Mouse (Mus musculus) midbrain, embryonic 11.5 days (tissue): ENCODE data around the gene Rpa3. TPM values are rescaled to one million over a fixed set of nuclear protein-coding genes. Genes with fewer than 3 reads are reported as not detected.

Source experiments
- ATAC-seq: fragments of 200-750 bp; cut with Nextera tagmentation; 2 replicates; pipeline ENCODE4 v1.8.0; 2017; ENCODE audit warnings: moderate TSS enrichment, moderate library complexity; ENCODE audit not compliant: low FRiP score
- DNase-seq: peaks from one replicate; pipeline ENCODE4 v3.0.0; 2015; ENCODE audit warnings: low spot score; ENCODE audit errors: missing footprints
- H3K27ac ChIP-seq: fragments of 300-500 bp; sonication (generic); 2 replicates; pipeline ENCODE4 v1.5.1; 2014; ENCODE audit warnings: low read depth, low read length
- H3K27me3 ChIP-seq: fragments of 300-500 bp; sonication (generic); 2 replicates; pipeline ENCODE4 v1.6.1; 2014; ENCODE audit warnings: mild to moderate bottlenecking, low read length, moderate library complexity, mixed read lengths; ENCODE audit not compliant: control insufficient read depth, insufficient read depth
- H3K36me3 ChIP-seq: fragments of 300-500 bp; sonication (generic); 2 replicates; pipeline ENCODE4 v1.6.1; 2014; ENCODE audit warnings: mild to moderate bottlenecking, low read length, moderate library complexity, mixed read lengths; ENCODE audit not compliant: control insufficient read depth, insufficient read depth
- H3K4me1 ChIP-seq: fragments of 300-500 bp; sonication (generic); 2 replicates; pipeline ENCODE4 v1.6.1; 2014; ENCODE audit warnings: low read length; ENCODE audit not compliant: control insufficient read depth, insufficient read depth
- H3K4me2 ChIP-seq: fragments of 300-500 bp; sonication (generic); 2 replicates; pipeline ENCODE4 v1.6.1; 2014; ENCODE audit warnings: mild to moderate bottlenecking, moderate library complexity
- H3K4me3 ChIP-seq: fragments of 300-500 bp; sonication (generic); 2 replicates; pipeline ENCODE4 v1.5.1; 2014; ENCODE audit warnings: low read depth, low read length
- H3K9ac ChIP-seq: fragments of 300-500 bp; sonication (generic); 2 replicates; pipeline ENCODE4 v1.6.1; 2014; ENCODE audit warnings: low read length
- H3K9me3 ChIP-seq: fragments of 300-500 bp; sonication (generic); 2 replicates; pipeline ENCODE4 v1.6.1; 2016; ENCODE audit warnings: low read length; ENCODE audit not compliant: control insufficient read depth
- WGBS: fragments of 180-500 bp; shearing (Covaris S2); extraction: QIAGEN DNeasy Blood & Tissue Kit; methylation state at CpG from one replicate; pipeline ENCODE4 v1.1.7; 2014; 5-methylcytosine and 5-hydroxymethylcytosine counted together
- polyA plus RNA-seq: library from polyadenylated mRNA; unstranded; fragments of >200 nt; fragmentation: Nextera tagmentation; extraction: Ambion mirVana; gene quantifications from 2 replicates; pipeline ENCODE4 v1.2.1, GENCODE M21; 2014

Rpa3 gene
- polyA plus RNA-seq: 187 and 196 TPM in 2 replicates

GRCm38 (mm10) chr6:8259004-8259666, at the start of gene Rpa3, which contains the start of the genes Umad1 and Gm45062:
Gene Rpa3 (minus strand): TSS chr6:8259173.
Gene Umad1 (plus strand): TSS chr6:8259288.
Gene Gm45062 (plus strand): TSS chr6:8259450.
- Histone ChIP-seq H3K4me3 (peak within 1 kb of the TSS; percentile 80), H3K9me3 (no peaks in the 10 kb centered on the region), H3K27ac (peak within 1 kb of the TSS; percentile 7; the same call in 1 of the 2 replicates), H3K27me3 (no peaks in the 10 kb centered on the region), H3K36me3 (no peaks in the 10 kb centered on the region), H3K9ac (peak within 1 kb of the TSS; percentile 74), H3K4me2 (peak within 1 kb of the TSS; percentile 92), H3K4me1 (peaks cover 7% of the 10 kb centered on the region)
- ATAC-seq (peak; percentile 100), DNase-seq (peak; percentile 99)
- WGBS: under 1% methylated on average over 64 of the region's 64 CpGs

DNA sequence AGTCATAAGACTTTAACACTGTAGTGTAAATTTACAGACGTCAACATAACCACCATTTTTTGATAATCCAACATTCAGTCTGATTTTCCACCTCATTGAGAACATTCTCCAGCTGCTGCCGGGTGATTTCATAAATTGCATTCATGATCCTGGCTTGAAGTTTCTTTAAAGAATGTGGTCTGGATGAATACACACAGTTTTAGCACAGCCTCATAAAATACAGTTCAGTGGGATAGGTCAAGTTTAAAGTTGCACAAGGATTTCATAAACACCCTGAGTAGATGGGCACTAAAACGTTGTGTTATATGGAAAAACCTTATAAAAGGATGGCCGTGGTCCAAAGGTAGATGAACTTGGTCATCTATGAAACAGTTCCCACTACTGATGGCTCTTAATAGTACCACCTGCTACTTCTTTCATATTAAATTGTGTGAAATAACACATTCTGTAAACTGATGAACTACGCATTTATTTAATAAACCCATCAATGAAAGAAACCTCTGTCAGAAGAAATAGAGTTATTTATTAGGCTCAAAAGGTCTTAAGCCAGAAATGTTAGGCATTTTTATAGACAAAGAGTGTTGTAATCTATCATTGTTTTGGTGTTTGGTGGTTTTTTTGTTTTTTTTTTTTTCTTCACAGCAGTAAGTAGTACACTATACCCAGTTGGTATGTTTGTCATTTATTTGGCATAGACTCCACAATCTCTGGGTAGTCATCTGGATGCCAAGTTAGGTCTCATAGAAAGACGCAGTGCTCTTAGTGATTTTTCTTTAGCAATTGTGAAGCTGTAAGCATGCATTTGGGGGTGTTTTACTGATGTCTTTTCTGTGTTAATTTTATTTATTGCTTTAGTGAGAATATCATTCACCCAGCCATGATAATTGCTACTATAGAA, 49.2 kb upstream of the Rpa3 start:
- ATAC-seq: no peak
- no peak overlapping the region for H3K4me3 ChIP-seq

GRCm38 (mm10) chr6:8299066-8299863, 40.3 kb upstream of the Rpa3 start:
- DNase-seq (no peak), ATAC-seq (0 out of 2 replicates have a peak, but pooled peaks have one; percentile 55)
- Histone ChIP-seq H3K4me3 (no peak overlapping the region), H3K4me2 (no peak overlapping the region), H3K27me3 (no peaks in the 10 kb centered on the region), H3K27ac (no peak overlapping the region), H3K9ac (no peak overlapping the region), H3K9me3 (no peaks in the 10 kb centered on the region), H3K4me1 (no peaks in the 10 kb centered on the region), H3K36me3 (no peaks in the 10 kb centered on the region)
- WGBS: 80% methylated on average over 6 of the region's 6 CpGs

More for the DNA sequence above, 49.2 kb upstream of the Rpa3 start:
- no peaks in the 10 kb centered on the region for H3K4me1 ChIP-seq
- no peak for DNase-seq
- H3K27me3 ChIP-seq: no peaks in the 10 kb centered on the region
- WGBS: 87% methylated on average over 6 of the region's 6 CpGs
- no peak overlapping the region for H3K27ac ChIP-seq
- no peak overlapping the region for H3K4me2 ChIP-seq
- no peaks in the 10 kb centered on the region for H3K36me3 ChIP-seq
- no peak overlapping the region for H3K9ac ChIP-seq
- H3K9me3 ChIP-seq: no peaks in the 10 kb centered on the region

DNA sequence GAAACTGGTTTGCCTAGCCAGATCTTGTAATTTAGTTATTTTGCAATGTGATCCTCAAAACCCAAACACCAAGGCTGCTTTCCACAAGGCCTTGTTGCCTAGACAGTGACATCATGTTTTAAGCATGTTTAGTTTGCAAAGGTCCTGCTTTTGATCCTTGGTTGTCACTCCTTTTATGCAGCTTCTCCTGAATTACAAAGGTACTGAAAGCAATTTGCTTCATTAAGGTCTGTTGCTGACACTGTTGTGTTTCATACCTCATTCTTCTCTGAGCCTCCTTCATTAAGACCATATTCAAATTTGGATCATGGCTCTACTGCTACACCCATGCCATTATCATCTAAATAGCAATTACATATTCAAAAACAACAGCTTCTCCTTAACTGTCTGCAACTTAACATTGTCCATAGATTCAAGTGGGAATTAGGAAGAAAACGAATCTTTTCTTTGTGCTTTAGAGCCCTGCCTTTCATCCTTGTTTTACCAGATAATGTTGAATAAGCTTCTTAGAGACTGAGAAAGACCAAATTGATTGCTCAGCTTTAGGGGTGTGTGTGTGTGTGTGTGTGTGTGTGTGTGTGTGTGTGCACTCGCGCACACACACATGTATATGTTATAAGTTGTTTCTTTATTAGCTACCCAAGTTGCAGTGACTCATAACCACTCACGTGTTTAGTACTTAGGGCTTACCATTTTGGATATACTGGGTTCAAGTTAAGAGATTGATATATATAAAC, 35.2 kb upstream of the Rpa3 start:
- no peaks in the 10 kb centered on the region for H3K4me1 ChIP-seq
- DNase-seq (no peak), ATAC-seq (no peak)
- no peaks in the 10 kb centered on the region for H3K27me3 ChIP-seq
- H3K4me3 ChIP-seq: no peak overlapping the region
- 82% methylated on average over 4 of the region's 4 CpGs for WGBS
- no peak overlapping the region for H3K9ac ChIP-seq
- no peak overlapping the region for H3K4me2 ChIP-seq
- H3K36me3 ChIP-seq: no peaks in the 10 kb centered on the region
- H3K9me3 ChIP-seq: no peaks in the 10 kb centered on the region
- H3K27ac ChIP-seq: no peak overlapping the region

- Histone ChIP-seq H3K36me3 (no peaks in the 10 kb centered on the region), H3K4me3 (no peak overlapping the region), H3K9ac (no peak overlapping the region), H3K27ac (no peak overlapping the region), H3K9me3 (no peaks in the 10 kb centered on the region), H3K4me1 (no peaks in the 10 kb centered on the region), H3K27me3 (no peaks in the 10 kb centered on the region), H3K4me2 (no peak overlapping the region)
- DNase-seq (no peak), ATAC-seq (no peak)
- WGBS: 88% methylated on average over 4 of the region's 4 CpGs
Observed at GRCm38 (mm10) chr6:8288755-8289580, 30.0 kb upstream of the Rpa3 start.

DNA sequence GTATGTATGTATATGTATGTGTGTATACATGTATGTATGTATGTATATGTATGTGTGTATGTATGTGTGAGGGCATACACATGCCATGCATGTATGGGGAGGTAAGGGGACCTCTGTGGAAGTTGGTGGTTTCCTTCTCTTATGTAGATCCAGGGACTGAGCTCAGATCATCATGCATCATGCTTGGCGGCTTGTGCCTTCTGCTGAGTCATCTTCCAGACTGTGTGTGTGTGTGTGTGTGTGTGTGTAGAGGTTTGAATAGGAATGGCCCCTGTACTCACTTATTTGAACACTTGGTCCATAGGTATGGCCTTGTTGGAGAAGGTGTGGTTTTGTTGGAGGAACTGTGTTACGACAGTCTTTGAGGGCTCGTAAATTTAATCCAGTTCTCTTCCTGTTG, 27.2 kb upstream of the Rpa3 start:
- no peaks in the 10 kb centered on the region for H3K27me3 ChIP-seq
- no peak overlapping the region for H3K27ac ChIP-seq
- no peaks in the 10 kb centered on the region for H3K4me1 ChIP-seq
- ATAC-seq (no peak), DNase-seq (no peak)
- H3K4me2 ChIP-seq: no peak overlapping the region
- H3K4me3 ChIP-seq: no peak overlapping the region
- 95% methylated on average over 3 of the region's 3 CpGs for WGBS
- H3K9me3 ChIP-seq: no peaks in the 10 kb centered on the region
- no peak overlapping the region for H3K9ac ChIP-seq
- no peaks in the 10 kb centered on the region for H3K36me3 ChIP-seq

DNA sequence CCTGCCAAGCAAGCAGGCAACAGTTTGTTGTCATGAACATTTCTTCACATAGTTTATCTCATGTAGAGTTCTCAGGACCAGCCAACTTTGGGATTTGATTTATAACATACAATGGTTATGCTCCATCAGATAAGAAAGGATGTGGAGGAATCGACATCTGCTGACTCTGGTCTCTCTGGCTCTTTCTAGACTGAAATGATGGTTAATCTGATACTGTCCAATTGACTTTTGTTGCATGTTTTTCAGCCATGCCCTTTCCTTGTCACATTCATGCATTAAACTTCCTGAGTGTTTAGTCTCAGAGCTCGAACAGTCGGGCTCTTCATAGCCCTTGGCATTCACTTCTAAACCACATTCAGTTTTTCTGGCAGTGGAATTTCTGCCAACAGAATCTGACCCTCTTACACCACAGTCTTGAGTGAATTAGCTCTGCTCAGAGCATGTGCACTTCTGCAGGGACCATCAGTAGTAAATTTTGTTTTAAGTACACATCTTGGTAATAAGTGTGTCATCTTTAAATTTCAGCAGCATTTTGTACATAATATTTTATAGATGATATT, 26.5 kb upstream of the Rpa3 start:
- H3K4me1 ChIP-seq: no peaks in the 10 kb centered on the region
- 89% methylated on average over 3 of the region's 3 CpGs for WGBS
- no peaks in the 10 kb centered on the region for H3K27me3 ChIP-seq
- no peak overlapping the region for H3K4me3 ChIP-seq
- no peak overlapping the region for H3K27ac ChIP-seq
- DNase-seq (no peak), ATAC-seq (no peak)
- H3K9me3 ChIP-seq: no peaks in the 10 kb centered on the region
- no peaks in the 10 kb centered on the region for H3K36me3 ChIP-seq
- H3K9ac ChIP-seq: no peak overlapping the region
- H3K4me2 ChIP-seq: no peak overlapping the region
